Mouse (Mus musculus) liver (tissue): ENCODE measurements around the gene Pycr1.

Experiments used
- DNase-seq: peaks from one replicate; pipeline ENCODE4 v3.0.0-alpha.2; 2020; ENCODE audit warnings: mixed read lengths

Pycr1 gene

DNA sequence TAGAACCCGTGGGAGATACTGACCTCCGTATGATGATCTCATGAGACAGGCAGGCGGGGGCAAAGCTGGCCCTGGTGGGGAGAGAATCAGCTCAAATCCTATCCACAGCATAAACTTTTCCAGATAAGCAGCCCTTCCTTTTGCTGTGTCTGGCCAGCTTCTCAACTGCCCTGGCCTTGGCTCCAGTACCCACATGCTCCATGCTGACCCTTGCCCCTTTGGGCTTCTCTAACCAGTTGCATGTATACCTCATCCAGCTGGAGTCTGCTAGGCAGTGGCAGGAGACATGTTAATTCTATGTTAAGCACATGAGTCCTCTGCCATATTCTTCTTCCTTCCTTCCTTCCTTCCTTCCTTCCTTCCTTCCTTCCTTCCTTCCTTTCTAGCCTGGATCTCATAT, 11.2 kb upstream of the Pycr1 start:
- no peak for DNase-seq

DNA sequence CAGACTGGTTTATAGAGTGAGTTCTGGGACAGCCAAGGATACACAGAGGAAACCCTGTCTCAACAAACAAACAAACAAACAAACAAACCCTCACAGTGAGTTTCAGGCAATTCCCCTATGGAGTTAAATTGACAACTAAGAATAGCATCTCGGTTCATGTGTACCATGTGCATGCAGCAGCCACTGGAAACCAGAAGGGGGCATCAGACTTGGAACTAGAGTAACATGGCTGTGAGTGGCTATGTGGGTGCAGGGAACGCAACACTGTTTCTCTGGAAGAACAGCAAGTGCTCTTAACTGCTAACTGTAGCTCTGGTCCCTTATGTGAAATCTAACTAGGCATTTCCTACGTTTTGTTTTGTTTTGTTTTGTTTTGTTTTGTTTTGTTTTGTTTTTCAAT, 8.3 kb upstream of the Pycr1 start:
- DNase-seq, result no peak

DNA sequence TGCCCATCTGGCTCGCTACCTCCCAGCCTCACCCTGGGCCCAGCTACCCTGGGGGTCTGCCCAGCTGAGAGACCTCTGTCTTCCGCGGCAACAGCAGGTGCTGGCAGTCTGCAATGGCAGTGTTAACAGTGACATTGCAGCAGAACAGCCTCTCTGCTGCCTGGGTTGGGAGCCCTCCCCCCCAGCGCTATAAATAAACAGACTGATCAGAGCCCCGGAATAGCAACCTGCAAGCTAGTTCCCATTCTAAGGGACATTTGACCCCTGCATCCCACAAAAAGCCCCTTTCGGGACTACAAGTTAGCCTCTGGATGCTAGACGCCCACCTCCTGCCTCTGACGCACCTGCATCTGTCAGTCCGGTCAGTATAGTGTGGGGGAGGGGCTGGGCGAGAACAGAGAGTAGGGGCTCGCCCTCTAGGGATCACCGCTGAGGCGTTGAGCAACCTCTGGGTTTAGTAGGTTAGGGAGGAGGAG, 4.5 kb upstream of the Pycr1 start, which contains the start of gene Myadml2:
TSS of gene Myadml2 (minus strand) at position 158 of the 476 bp plus-strand sequence.
- DNase-seq, result peak; percentile 64

DNA sequence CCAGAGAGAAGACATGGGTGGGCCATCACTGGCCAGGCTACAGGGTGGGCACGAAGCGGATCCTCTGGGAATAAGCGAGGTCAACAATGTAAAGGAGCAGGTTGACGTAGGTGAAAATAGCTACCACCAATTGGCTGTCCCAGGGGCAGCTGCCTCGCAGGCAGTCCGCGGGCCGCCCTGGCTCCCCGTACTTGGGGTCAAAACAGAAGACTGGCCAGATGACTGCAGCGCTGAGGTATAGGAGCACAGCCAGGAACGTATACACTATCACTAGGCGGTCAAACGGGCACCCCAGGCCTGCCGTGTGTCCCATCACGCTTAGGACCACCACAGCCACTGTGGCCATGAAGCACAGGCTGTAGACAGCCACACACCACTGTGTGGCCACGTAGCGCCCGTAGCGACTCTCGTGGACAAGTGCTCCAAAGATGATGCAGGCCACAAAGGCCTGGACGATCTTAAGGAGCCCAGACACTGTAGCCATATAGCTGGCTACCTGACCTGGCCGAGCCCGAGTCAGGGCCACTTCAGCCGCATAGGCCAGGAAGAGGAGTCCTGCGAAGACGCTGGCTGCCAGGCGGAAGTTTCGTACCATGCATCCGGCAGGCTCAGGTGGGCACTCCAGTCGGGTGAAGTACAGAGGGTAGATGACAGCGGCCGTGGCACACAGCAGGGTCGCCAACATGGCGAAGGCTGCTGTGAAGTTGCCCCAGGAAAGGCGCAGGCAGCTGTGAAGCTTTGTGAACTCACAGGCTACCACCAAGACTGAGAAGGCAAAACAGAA, 3.7 kb upstream of the Pycr1 start:
- no peak for DNase-seq

DNA sequence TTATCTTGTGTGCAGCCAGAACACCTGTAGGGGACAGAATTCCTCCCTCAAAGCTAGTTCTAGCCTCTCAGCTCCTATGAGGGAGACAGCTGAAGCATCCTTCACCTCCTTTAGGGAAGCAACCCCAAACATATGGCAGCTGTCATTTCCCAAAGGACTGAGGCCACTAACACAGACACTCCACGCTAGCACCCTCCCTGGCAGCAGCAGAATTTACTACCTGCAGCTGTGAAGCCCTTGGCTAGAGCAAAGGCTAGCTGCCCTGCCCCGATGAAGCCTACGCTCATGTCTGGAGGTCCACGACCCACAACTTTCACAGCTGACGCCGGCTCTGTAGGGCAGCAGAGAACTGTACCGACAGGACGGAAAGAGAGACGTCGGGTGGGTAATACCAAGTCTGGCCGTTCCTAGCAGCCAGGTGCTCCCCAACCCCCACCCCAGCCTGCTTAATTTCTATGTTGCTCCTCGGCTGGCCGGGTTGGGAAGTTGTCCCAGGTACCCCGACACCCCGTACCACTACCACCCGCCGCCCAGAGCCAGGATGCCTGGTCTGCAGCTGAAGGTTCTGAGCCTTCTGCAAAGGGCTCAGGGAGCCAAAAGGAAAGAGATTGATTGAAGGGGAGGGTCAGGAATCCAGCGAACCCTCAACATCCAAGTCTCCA, 499 bp downstream of the Pycr1 start:
- no peak for DNase-seq

DNA sequence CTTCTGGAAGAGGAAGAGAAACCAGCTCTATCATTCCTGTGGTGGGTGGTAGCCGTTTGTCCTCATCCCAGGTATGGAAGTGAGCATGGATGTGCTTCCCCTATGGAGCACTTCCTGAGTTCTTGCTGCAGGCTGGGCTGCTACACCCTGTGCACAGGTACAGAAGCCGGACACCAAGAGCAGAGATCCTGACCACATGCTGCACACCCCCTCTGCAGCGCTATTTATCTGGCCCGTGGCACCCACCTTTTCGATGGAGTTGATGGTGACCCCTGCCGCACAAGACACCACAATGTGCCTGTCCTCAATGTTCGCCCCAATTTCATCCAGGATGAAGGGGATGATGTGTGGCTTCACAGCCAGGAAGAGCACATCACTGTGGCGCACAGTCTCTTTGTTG, 1.7 kb downstream of the Pycr1 start:
- no peak for DNase-seq

DNA sequence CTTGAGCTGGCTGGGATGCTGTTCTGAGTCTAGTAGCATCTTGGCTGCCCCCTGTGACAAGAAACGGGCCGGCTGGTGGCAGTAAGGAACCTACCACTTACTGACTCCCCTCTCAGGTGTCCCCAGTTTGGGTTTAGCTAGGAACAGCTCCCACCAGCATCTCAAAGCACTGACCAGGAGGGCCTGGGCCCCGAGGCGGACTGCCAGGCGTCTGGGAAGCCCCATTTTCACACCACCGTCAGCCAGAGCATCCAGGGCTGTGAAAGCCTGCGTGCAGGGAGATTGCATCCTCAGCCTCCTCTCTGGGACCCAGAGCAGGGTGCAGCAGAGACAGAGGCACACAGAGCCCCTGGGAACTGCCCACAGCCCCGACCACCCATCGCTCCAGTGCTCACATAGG, 2.3 kb downstream of the Pycr1 start:
- no peak for DNase-seq

DNA sequence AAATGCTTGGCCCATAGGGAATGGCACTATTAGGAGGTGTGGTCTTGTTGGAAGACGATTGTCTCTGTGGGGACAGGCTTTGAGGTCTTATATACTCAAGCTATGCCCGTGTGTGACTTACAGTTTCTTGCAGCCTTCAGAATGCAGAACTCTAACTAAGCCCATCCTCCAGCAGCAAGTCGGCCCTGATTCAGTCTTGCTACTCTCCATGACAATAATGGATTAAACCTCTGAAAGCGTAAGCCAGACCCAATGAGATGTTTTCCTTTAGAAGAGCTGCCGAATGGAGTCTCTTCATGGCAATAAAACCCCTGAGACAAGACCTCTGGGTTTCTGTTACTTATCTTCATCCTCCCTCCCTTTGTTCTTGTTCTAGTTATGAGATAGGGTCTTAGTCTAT, 8.8 kb downstream of the Pycr1 start:
- DNase-seq, result no peak

DNA sequence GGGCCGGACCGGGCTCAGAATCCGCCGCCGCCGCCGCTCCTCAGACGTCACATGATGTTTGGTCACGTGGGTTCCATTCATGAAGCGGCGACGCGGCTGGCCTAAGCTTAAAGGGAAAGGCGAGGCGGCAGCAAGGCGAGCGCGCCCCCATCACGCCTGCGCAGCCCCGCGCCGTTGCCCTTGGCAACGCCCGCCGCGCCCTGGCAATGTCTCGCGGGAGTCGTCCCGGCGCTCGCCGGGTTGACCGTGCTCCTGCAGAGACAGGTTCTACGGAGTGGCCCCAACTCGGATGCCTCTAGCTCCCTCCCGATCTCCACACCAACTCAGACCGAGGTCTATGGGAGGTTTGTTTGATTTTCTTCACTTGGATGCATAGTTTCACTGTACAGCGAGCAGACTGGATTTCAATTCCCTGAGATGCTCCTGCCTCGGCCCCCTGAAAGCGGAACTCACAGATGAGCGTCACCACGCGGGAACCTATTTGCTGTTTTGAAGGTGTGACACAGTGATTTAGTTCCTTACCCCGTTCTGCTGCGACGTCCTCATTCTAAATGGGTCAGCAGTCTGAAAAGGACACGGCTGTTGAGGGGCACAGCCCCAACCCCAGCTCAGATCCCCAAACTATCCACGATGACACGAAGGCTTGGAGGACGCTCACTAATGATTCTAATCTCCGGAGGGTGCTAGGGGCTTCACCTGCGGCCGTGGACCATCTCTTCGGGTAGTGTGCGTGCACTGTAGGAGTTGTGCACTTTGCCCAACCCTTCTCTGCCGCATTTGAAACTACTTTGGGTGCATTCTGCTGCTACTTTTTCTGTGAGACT, 9.8 kb downstream of the Pycr1 start, which contains the start of gene Mafg:
TSS of gene Mafg (minus strand) at position 81 of the 824 bp plus-strand sequence.
- DNase-seq, result peak; percentile 96

DNA sequence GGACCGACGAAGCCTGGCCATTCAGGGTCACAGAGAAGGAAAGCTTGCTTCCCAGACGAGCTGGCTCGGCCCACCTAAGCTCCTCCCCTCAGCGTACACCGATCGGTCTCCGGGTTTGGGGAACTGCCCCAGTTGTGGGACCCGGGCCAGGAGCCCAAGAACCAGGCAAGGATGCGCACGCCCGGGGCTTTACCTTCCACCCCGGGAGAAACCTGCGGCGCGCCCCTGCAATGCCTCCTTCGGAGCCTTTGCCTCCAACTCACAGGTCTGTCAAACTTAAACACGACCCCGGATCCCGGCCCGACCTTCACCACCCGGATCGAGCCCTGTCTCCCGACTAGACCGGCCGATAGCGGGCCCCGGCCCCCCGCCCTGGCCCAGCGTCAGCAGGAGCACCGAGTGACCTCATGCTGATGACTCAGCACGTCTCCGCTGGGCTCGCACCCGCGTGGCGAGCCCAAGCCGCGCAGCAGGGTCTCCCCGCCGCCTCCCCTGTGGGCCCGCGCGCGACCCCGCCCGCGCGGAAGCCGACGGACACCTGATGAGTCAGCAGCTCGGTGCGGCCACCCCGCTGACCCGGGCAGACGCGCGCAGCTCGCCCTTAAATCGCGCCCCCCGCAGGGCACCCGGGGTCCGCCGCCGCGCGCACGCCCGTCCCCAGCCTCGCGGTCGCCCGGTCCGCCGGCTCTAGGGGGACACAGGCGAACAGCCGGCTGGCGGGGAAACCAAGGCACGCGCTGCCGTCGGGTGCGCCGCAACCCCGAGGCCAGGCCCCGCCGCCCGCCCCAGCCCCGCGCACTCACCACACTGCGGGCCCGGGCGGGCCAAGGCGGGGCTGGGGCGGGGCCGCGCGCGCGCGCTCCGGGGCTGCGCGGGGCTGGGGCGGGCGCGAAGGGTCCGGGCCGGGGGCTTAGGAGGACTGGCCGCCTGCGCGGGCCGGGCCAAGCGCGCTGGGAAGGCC, 10.7 kb downstream of the Pycr1 start:
- peak; percentile 91 for DNase-seq

DNA sequence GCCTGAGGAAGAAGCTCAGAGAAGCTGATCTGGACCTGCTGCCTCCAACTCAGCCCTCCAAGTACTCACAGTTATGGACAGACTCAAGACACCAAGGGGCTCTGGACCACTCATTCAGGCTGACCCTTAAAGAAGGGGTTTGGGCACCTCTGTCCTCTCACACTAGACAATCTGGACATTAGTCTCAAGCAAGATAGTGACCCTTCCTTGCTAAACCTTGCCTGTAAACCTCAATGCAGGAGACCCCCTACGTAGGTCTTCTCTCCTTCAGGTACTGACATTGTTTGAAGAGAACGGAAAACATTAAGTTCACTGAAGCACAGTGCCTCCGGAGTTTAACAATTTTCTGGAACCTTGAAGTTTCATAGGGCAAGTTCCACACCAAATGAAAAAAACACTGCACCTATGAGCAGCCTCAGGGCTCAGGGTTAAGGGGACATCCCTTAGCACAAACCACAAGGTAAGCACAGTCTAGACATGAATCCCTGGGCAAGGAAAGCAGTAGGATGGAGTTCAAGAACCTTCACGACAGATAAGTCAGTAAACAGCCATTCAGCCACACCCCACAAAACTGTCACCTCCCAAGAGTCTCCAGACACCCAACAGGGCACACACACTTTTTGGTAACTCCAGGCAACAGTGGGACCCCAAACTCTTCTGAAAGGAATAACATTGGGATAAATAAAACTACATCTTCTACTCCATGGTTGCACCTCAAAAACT, 11.7 kb downstream of the Pycr1 start:
- peak; percentile 79 for DNase-seq

DNA sequence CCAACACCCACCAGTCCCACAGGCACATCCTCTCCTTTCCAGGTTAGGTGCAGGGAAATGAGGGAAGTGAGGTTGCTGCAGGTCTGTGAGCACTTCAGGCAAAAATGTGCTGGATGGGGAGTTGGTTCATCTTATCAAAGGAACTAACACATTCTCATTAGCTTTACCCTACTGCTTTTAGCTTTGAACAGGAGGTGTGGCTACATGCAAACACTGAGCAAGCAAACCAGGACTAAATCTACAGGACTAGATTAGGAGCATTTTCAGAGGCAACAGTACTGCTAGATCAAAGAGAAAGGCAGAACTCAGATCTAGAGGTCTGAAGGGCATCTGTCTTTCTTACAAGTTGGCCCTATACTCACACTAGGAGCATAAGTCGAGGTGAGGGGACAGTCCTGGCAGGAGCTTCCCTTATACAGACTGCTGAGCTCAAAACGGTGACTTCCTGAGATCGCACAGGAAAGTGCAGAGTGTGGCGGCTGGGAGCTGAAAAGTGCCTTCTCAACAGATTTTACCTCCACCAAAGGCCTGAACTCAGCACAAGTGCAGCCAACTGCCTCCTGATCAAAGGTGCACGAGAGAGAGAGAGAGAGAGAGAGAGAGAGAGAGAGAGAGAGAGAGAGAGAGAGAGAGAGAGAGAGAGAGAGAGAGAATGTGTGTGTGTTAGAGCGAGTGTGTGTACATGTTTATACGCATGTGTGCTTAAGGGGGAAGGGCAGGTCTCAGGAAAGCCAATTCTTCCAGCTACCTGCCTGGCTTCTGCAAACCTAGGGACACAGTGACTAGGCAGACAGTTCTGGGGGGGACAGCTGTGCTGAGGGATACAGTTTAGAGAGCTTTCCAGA, 12.5 kb downstream of the Pycr1 start:
- DNase-seq, result peak; percentile 51

DNA sequence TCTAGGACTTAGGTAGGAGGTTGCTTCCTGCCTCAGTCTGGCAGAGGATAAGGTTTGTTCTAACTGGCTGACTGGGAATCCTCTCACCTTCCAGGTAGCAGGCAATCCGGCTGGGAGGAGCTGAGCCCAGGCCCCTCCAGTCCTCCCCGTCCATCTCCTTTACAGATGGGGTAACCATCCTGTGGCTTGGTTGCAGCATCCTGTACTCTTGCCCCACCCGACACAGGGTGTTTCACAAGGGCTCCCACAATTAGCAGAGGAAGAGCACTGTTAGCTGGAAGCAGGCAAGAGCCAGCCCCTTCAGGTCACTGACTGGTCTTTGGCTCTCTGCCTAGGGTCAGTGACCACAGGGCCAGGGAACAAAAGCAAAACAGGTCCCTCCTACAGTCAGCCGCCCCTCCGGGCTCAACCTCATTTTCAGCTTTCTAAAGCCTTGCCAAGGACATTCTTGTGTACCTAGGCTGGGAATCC, 13.1 kb downstream of the Pycr1 start:
- peak; percentile 71 for DNase-seq

DNA sequence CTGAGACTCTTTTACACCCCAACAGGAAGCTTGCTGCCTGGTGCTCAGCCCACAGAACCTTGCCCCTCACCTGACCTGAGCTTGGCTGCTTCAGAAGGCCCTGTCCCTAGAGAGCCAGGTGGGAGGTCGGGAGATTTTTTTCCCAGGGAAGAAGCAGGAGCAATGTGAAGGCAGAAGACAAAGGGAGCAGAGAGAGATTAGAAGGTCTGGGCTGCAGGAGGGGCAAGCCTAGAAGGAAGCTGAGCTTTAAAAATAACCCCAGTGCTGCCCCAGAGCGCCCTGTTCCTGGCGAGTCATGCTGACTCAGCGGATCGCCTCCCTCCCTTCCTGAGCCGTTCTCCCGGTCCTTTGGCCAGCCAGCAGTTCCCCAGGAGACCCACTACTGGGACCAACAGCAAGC, 13.7 kb downstream of the Pycr1 start:
- DNase-seq, result peak; percentile 93

DNA sequence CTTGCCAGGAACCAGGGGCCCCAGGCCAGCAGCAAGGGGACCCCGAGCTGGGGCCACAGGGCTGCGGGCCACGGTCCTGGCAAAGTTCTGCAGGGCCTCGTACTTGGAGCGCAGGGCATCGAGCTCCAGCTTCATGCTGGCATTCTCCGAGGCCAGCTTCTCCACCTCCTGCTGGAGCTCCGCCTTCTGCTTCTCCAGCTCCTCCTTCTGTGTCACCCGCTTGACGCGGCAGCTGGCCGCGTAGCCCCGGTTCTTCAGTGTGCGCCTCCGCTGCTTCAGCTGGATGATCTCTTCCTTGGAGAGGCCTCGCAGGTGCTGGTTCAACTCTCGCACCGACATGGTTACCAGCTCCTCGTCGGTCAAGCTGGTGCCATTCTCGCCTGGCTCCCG, 14.2 kb downstream of the Pycr1 start:
- peak; percentile 85 for DNase-seq

DNA sequence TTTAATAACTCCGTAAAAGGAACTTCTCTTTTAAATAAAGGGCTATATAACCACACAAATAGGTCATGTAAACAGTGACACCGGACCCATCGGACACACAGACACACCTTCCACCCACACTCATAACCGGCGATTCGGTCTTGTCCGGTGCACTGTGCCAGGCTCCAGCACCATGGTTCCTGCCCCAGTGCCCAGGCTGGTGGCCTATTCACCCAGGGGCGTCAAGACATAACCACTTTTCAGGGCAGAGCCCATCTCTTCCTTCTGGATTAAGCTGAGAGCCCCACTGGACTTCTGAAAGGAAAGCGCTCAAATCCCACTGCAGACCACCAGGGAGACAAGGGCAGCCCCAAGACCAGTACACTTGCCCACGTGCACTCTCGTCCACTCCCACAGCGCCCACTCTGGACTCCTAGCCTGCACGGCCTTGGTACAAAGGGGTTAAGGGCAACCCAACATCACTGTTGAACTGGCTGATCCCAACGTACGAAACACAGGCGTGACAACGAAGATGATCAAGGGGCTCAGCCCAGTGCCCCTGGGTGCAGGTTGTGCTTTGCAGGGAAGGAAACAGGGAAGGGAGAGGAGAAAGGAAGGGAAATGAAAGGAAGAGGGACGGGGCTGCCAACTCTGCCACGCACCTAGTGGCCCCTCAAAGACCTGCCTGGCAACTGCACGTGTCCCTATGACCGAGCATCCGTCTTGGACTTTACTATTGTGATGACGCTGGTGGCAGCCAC, 14.8 kb downstream of the Pycr1 start:
- no peak for DNase-seq

DNA sequence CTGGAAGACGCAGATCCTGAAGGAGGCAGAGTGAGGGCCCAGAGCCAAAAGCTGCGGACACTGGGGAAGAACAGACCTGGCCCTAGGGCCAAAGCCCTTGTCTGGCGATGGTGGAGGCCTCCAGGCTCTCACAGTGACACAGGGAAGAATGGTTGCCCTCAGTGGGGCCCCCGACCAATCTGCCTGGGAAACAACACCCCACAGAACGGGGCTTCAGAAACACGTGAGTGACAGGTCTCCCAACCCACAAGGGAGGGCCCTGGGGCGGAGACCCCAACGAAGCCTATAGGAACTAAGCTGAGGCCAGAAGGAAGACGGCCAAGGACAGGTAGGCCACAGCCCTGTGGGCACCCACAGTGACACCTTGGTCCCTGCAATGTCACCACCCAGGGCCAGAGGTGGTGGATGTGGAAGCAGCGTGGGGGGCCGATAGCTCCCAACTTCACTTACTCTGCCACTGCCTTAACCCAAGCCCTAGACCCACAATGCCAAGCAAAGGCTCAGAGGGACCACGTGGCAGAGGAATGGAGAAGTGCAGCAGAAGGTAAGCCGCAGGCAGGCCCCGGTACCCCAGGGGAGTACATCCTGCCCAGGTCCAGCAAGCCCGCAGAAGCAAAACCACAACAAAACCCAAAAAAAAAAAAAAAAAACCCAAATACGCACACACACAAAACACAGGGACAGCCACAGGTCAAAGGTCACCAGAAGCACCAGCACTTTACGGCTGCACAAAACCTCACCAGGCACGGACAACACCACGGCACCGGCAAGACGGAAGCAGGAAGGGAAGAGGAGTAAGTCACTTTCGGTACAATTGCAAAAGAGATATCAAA, 15.9 kb downstream of the Pycr1 start:
- no peak for DNase-seq

DNA sequence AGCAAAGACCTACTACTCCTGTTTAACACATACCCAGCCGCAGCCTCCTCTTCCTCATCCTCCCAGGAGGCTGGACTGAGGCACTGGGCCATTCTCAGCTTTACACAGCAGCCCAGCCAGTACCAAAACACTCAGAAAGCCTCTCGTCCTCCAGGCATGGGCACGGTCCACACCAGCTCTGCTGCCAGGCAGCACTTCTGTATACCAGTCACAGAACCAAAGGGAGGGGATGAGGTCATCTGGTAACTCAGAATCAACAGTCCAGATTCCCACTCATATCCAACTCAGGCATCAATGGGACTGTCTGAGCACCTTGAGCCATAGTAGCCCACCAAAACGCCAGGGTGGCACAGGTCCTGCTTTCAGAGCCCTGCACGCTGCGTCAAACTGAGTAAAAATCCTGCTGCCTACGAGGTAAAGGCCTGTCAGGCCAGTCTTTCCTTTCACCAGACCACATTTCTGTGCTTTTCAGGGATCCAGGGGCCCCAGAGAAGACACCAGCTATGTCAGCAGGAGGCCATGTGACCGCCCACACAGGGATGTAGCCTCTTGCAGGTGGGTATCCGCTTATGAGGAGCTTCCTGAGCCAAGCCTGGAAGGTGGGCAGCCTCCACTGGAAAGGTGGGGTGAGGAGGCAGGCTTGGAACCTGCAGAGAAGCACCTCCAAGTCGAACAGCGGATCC, 16.6 kb downstream of the Pycr1 start:
- DNase-seq, result no peak
